Mouse (Mus musculus): ENCODE results near the gene Ttc23. TPM values are rescaled to one million over a fixed set of nuclear protein-coding genes. Genes with fewer than 3 reads are reported as not detected.

Ttc23 gene
- polyA plus RNA-seq, 1 experiment from 2014 or later, result 7.8 TPM

- Histone ChIP-seq H3K4me3 (replicated peaks; ENCODE audit: low read length) (peak overlapping the region; percentile 51), H3K36me3 (replicated peaks; ENCODE audit: control insufficient read depth, insufficient read depth) (no peaks in the 10 kb centered on the region), H3K4me1 (replicated peaks; ENCODE audit: control insufficient read depth, insufficient read depth, low read length) (no peaks in the 10 kb centered on the region), H3K9ac (peak overlapping the region; percentile 60), H3K27me3 (ENCODE audit: control insufficient read depth, insufficient read depth, low read length) (peaks cover 9% of the 10 kb centered on the region), H3K27ac (peak overlapping the region; percentile 74), H3K4me2 (replicated peaks) (peak overlapping the region; percentile 96), H3K9me3 (ENCODE audit: control insufficient read depth, low read length) (no peaks in the 10 kb centered on the region)
- peak; percentile 86 for ATAC-seq (ENCODE audit: low FRiP score)
- under 1% methylated on average over 92 of the region's 92 CpGs for WGBS
- peak; percentile 70 for DNase-seq (ENCODE audit: low spot score)
Observed at GRCm38 (mm10) chr7:67758858-67759628, 111.8 kb downstream of the Ttc23 start.

- peak; percentile 92 for ATAC-seq (ENCODE audit: low FRiP score)
- Histone ChIP-seq H3K4me1 (replicated peaks; ENCODE audit: control insufficient read depth, insufficient read depth, low read length) (no peaks in the 10 kb centered on the region), H3K9me3 (ENCODE audit: control insufficient read depth, low read length) (no peaks in the 10 kb centered on the region), H3K27me3 (ENCODE audit: control insufficient read depth, insufficient read depth, low read length) (peaks cover 9% of the 10 kb centered on the region), H3K27ac (peak within 1 kb of the TSS; percentile 74), H3K4me3 (replicated peaks; ENCODE audit: low read length) (peak within 1 kb of the TSS; percentile 51), H3K9ac (peak within 1 kb of the TSS; percentile 60), H3K36me3 (replicated peaks; ENCODE audit: control insufficient read depth, insufficient read depth) (no peaks in the 10 kb centered on the region), H3K4me2 (replicated peaks) (peak within 1 kb of the TSS; percentile 96)
- DNase-seq (ENCODE audit: low spot score), result peak; percentile 88
- WGBS, result 1% methylated on average over 36 of the region's 37 CpGs
Observed at GRCm38 (mm10) chr7:67759629-67759995, 112.4 kb downstream of the Ttc23 start, which contains the start of gene Synm. Synm (minus strand) TSS chr7:67759742.

GRCm38 (mm10) chr7:67763625-67764024 lies 116.4 kb downstream of the Ttc23 start:
- 74% methylated on average over 3 of the region's 3 CpGs for WGBS
- ATAC-seq (ENCODE audit: low FRiP score), result no peak
- no peak for DNase-seq (ENCODE audit: low spot score)
- H3K4me2 ChIP-seq (replicated peaks), result no peak overlapping the region
- H3K9ac ChIP-seq, result no peak overlapping the region
- no peak overlapping the region for H3K4me3 ChIP-seq (replicated peaks; ENCODE audit: low read length)
- no peak overlapping the region for H3K27ac ChIP-seq
- no peaks in the 10 kb centered on the region for H3K9me3 ChIP-seq (ENCODE audit: control insufficient read depth, low read length)
- no peaks in the 10 kb centered on the region for H3K36me3 ChIP-seq (replicated peaks; ENCODE audit: control insufficient read depth, insufficient read depth)
- no peaks in the 10 kb centered on the region for H3K4me1 ChIP-seq (replicated peaks; ENCODE audit: control insufficient read depth, insufficient read depth, low read length)
- H3K27me3 ChIP-seq (ENCODE audit: control insufficient read depth, insufficient read depth, low read length), result no peaks in the 10 kb centered on the region

- no peak for ATAC-seq (ENCODE audit: low FRiP score)
- WGBS, result 90% methylated on average over 3 of the region's 3 CpGs
Observed at GRCm38 (mm10) chr7:67768125-67768524, 120.9 kb downstream of the Ttc23 start.

GRCm38 (mm10) chr7:67769487-67769886 lies 122.3 kb downstream of the Ttc23 start:
- H3K27me3 ChIP-seq (ENCODE audit: control insufficient read depth, insufficient read depth, low read length), result no peaks in the 10 kb centered on the region
- H3K4me1 ChIP-seq (replicated peaks; ENCODE audit: control insufficient read depth, insufficient read depth, low read length), result no peaks in the 10 kb centered on the region
- no peaks in the 10 kb centered on the region for H3K9me3 ChIP-seq (ENCODE audit: control insufficient read depth, low read length)
- DNase-seq (ENCODE audit: low spot score) (no peak), ATAC-seq (ENCODE audit: low FRiP score) (no peak)
- no peak overlapping the region for H3K4me2 ChIP-seq (replicated peaks)
- no peaks in the 10 kb centered on the region for H3K36me3 ChIP-seq (replicated peaks; ENCODE audit: control insufficient read depth, insufficient read depth)
- no peak overlapping the region for H3K9ac ChIP-seq
- H3K27ac ChIP-seq, result no peak overlapping the region
- WGBS, result 90% methylated on average over 5 of the region's 5 CpGs
- no peak overlapping the region for H3K4me3 ChIP-seq (replicated peaks; ENCODE audit: low read length)

More at GRCm38 (mm10) chr7:67768125-67768524, 120.9 kb downstream of the Ttc23 start:
- H3K9ac ChIP-seq, result no peak overlapping the region
- no peak for DNase-seq (ENCODE audit: low spot score)
- no peaks in the 10 kb centered on the region for H3K4me1 ChIP-seq (replicated peaks; ENCODE audit: control insufficient read depth, insufficient read depth, low read length)
- no peak overlapping the region for H3K27ac ChIP-seq
- no peaks in the 10 kb centered on the region for H3K9me3 ChIP-seq (ENCODE audit: control insufficient read depth, low read length)
- no peak overlapping the region for H3K4me2 ChIP-seq (replicated peaks)
- no peak overlapping the region for H3K4me3 ChIP-seq (replicated peaks; ENCODE audit: low read length)
- no peaks in the 10 kb centered on the region for H3K27me3 ChIP-seq (ENCODE audit: control insufficient read depth, insufficient read depth, low read length)
- no peaks in the 10 kb centered on the region for H3K36me3 ChIP-seq (replicated peaks; ENCODE audit: control insufficient read depth, insufficient read depth)

GRCm38 (mm10) chr7:67772231-67772630 lies 125.0 kb downstream of the Ttc23 start:
- WGBS, result 91% methylated on average over 9 of the region's 9 CpGs
- DNase-seq (ENCODE audit: low spot score), result no peak
- H3K36me3 ChIP-seq (replicated peaks; ENCODE audit: control insufficient read depth, insufficient read depth), result no peaks in the 10 kb centered on the region
- H3K27me3 ChIP-seq (ENCODE audit: control insufficient read depth, insufficient read depth, low read length), result no peaks in the 10 kb centered on the region
- no peak overlapping the region for H3K4me3 ChIP-seq (replicated peaks; ENCODE audit: low read length)
- H3K9ac ChIP-seq, result no peak overlapping the region
- no peaks in the 10 kb centered on the region for H3K4me1 ChIP-seq (replicated peaks; ENCODE audit: control insufficient read depth, insufficient read depth, low read length)
- H3K4me2 ChIP-seq (replicated peaks), result no peak overlapping the region
- no peak for ATAC-seq (ENCODE audit: low FRiP score)
- no peak overlapping the region for H3K27ac ChIP-seq
- H3K9me3 ChIP-seq (ENCODE audit: control insufficient read depth, low read length), result no peaks in the 10 kb centered on the region

GRCm38 (mm10) chr7:67775623-67776022 lies 128.4 kb downstream of the Ttc23 start:
- Histone ChIP-seq H3K27me3 (ENCODE audit: control insufficient read depth, insufficient read depth, low read length) (no peaks in the 10 kb centered on the region), H3K27ac (no peak overlapping the region), H3K36me3 (replicated peaks; ENCODE audit: control insufficient read depth, insufficient read depth) (no peaks in the 10 kb centered on the region), H3K9ac (no peak overlapping the region), H3K4me1 (replicated peaks; ENCODE audit: control insufficient read depth, insufficient read depth, low read length) (no peaks in the 10 kb centered on the region), H3K9me3 (ENCODE audit: control insufficient read depth, low read length) (no peaks in the 10 kb centered on the region), H3K4me3 (replicated peaks; ENCODE audit: low read length) (no peak overlapping the region), H3K4me2 (replicated peaks) (no peak overlapping the region)
- DNase-seq (ENCODE audit: low spot score) (no peak), ATAC-seq (ENCODE audit: low FRiP score) (no peak)
- 82% methylated on average over 3 of the region's 3 CpGs for WGBS

- no peak overlapping the region for H3K4me3 ChIP-seq (replicated peaks; ENCODE audit: low read length)
- H3K4me2 ChIP-seq (replicated peaks), result no peak overlapping the region
- no peak overlapping the region for H3K9ac ChIP-seq
- H3K4me1 ChIP-seq (replicated peaks; ENCODE audit: control insufficient read depth, insufficient read depth, low read length), result no peaks in the 10 kb centered on the region
- H3K9me3 ChIP-seq (ENCODE audit: control insufficient read depth, low read length), result no peaks in the 10 kb centered on the region
- no peaks in the 10 kb centered on the region for H3K27me3 ChIP-seq (ENCODE audit: control insufficient read depth, insufficient read depth, low read length)
- DNase-seq (ENCODE audit: low spot score) (no peak), ATAC-seq (ENCODE audit: low FRiP score) (no peak)
- H3K36me3 ChIP-seq (replicated peaks; ENCODE audit: control insufficient read depth, insufficient read depth), result no peaks in the 10 kb centered on the region
- H3K27ac ChIP-seq, result no peak overlapping the region
- 51% methylated on average over 12 of the region's 12 CpGs for WGBS
Observed at GRCm38 (mm10) chr7:67776636-67777305, 129.6 kb downstream of the Ttc23 start.

- H3K9me3 ChIP-seq (ENCODE audit: control insufficient read depth, low read length), result no peaks in the 10 kb centered on the region
- no peaks in the 10 kb centered on the region for H3K36me3 ChIP-seq (replicated peaks; ENCODE audit: control insufficient read depth, insufficient read depth)
- no peak overlapping the region for H3K4me3 ChIP-seq (replicated peaks; ENCODE audit: low read length)
- WGBS, result 66% methylated on average over 2 of the region's 2 CpGs
- ATAC-seq (ENCODE audit: low FRiP score) (no peak), DNase-seq (ENCODE audit: low spot score) (no peak)
- no peak overlapping the region for H3K4me2 ChIP-seq (replicated peaks)
- H3K27ac ChIP-seq, result no peak overlapping the region
- no peak overlapping the region for H3K9ac ChIP-seq
- H3K4me1 ChIP-seq (replicated peaks; ENCODE audit: control insufficient read depth, insufficient read depth, low read length), result no peaks in the 10 kb centered on the region
- H3K27me3 ChIP-seq (ENCODE audit: control insufficient read depth, insufficient read depth, low read length), result no peaks in the 10 kb centered on the region
Observed at GRCm38 (mm10) chr7:67787861-67788260, 140.7 kb downstream of the Ttc23 start.

All from hindbrain, embryonic 14.5 days (tissue).